Mouse (Mus musculus): ENCODE data around the gene Cerkl.
A peak's percentile ranks its signal among the peaks of the same experiment; 100 is the strongest.

Gene Cerkl

GRCm38 (mm10) chr2:79443401-79443800 is 13.2 kb downstream of the Cerkl start:
- no peak for DNase-seq (ENCODE audit: low spot score)

GRCm38 (mm10) chr2:79442906-79443305 is 13.7 kb downstream of the Cerkl start:
- DNase-seq (ENCODE audit: low spot score): no peak

GRCm38 (mm10) chr2:79442227-79442626 is 14.4 kb downstream of the Cerkl start:
- no peak for DNase-seq (ENCODE audit: low spot score)

- no peak for DNase-seq (ENCODE audit: low spot score)
Observed at GRCm38 (mm10) chr2:79430061-79430460, 26.5 kb downstream of the Cerkl start.

GRCm38 (mm10) chr2:79429650-79430049 is 26.9 kb downstream of the Cerkl start:
- DNase-seq (ENCODE audit: low spot score): no peak

- DNase-seq (ENCODE audit: low spot score): no peak
Observed at GRCm38 (mm10) chr2:79429108-79429507, 27.5 kb downstream of the Cerkl start.

GRCm38 (mm10) chr2:79428569-79429104 is 27.9 kb downstream of the Cerkl start:
- DNase-seq (ENCODE audit: low spot score): peak; percentile 65

- DNase-seq (ENCODE audit: low spot score): no peak
Observed at GRCm38 (mm10) chr2:79428022-79428421, 28.6 kb downstream of the Cerkl start.

- peak; percentile 77 for DNase-seq (ENCODE audit: low spot score)
Observed at GRCm38 (mm10) chr2:79421696-79422095, 34.9 kb downstream of the Cerkl start.

GRCm38 (mm10) chr2:79414505-79414904 is 42.1 kb downstream of the Cerkl start:
- peak; percentile 33 for DNase-seq (ENCODE audit: low spot score)

GRCm38 (mm10) chr2:79410903-79411255 is 45.7 kb downstream of the Cerkl start:
- no peak for DNase-seq (ENCODE audit: low spot score)

GRCm38 (mm10) chr2:79410247-79410902 is 46.2 kb downstream of the Cerkl start:
- no peak for DNase-seq (ENCODE audit: low spot score)

- no peak for DNase-seq (ENCODE audit: low spot score)
Observed at GRCm38 (mm10) chr2:79405661-79406405, 50.8 kb downstream of the Cerkl start.

GRCm38 (mm10) chr2:79400045-79400444 is 56.5 kb downstream of the Cerkl start:
- no peak for DNase-seq (ENCODE audit: low spot score)

- DNase-seq (ENCODE audit: low spot score): peak; percentile 67
Observed at GRCm38 (mm10) chr2:79399234-79400000, 57.2 kb downstream of the Cerkl start.

GRCm38 (mm10) chr2:79398831-79399230 is 57.8 kb downstream of the Cerkl start:
- peak; percentile 32 for DNase-seq (ENCODE audit: low spot score)

GRCm38 (mm10) chr2:79398343-79398742 is 58.2 kb downstream of the Cerkl start:
- peak; percentile 12 for DNase-seq (ENCODE audit: low spot score)

- no peak for DNase-seq (ENCODE audit: low spot score)
Observed at GRCm38 (mm10) chr2:79397107-79397506, 59.5 kb downstream of the Cerkl start.

- peak; percentile 78 for DNase-seq (ENCODE audit: low spot score)
Observed at GRCm38 (mm10) chr2:79379087-79380041, 77.2 kb downstream of the Cerkl start.

GRCm38 (mm10) chr2:79378346-79379086 is 78.1 kb downstream of the Cerkl start:
- DNase-seq (ENCODE audit: low spot score): peak; percentile 28

Data from retina, embryonic 14.5 days (tissue).